Mouse (Mus musculus) CH12.LX (cell line): ENCODE measurements around the gene Wnt9a. TPM values are rescaled to one million over a fixed set of nuclear protein-coding genes. Genes with fewer than 3 reads are reported as not detected.

ENCODE experiments used
- DNase-seq: peaks from one replicate; pipeline ENCODE4 v3.0.0-alpha.2; 2013; ENCODE audit errors: extremely low read depth
- H3K27ac ChIP-seq: 2 replicates; pipeline ENCODE4 v1.5.1; 2012; ENCODE audit warnings: low read depth, mild to moderate bottlenecking, control low read depth, moderate library complexity; ENCODE audit not compliant: insufficient read depth
- H3K27me3 ChIP-seq: replicated peaks from 2 replicates; pipeline ENCODE3; 2012; ENCODE audit warnings: inconsistent platforms
- H3K36me3 ChIP-seq, 2 experiments: replicated peaks in 1 of 2; 2 replicates each; pipeline versions ENCODE3 to v1.6.1; 2012; ENCODE audit warnings: inconsistent platforms in 1 of 2, low read length in 1 of 2, mild to moderate bottlenecking in 1 of 2, mixed read lengths in 1 of 2, moderate library complexity in 1 of 2; ENCODE audit not compliant: control insufficient read depth in 1 of 2, insufficient read depth in 1 of 2
- H3K4me1 ChIP-seq, 2 experiments: 2 replicates each; pipeline ENCODE4 v1.6.1; 2012; ENCODE audit warnings: inconsistent platforms in 1 of 2, moderate library complexity in 1 of 2; ENCODE audit not compliant: insufficient read depth in 2 of 2, control insufficient read depth in 1 of 2
- H3K4me2 ChIP-seq: 2 replicates; pipeline ENCODE4 v1.6.1; 2012; ENCODE audit warnings: low read depth, mild to moderate bottlenecking, control low read depth; ENCODE audit not compliant: poor library complexity, insufficient read depth, severe bottlenecking
- H3K4me3 ChIP-seq, 3 experiments: fragments of 150-350 bp in 1 of 3; sonication (generic) in 1 of 3; replicated peaks in 1 of 3; 2 replicates each; pipeline versions ENCODE3 to v1.5.1; 2011 to 2012; ENCODE audit warnings: low read depth in 2 of 3, low read length in 2 of 3, mild to moderate bottlenecking in 2 of 3, moderate library complexity in 2 of 3, control low read depth in 1 of 3, improper control_type of control experiment in 1 of 3, inconsistent platforms in 1 of 3, mixed read lengths in 1 of 3; ENCODE audit not compliant: poor library complexity in 1 of 3
- H3K79me2 ChIP-seq: replicated peaks from 2 replicates; pipeline ENCODE4 v1.6.1; 2012; ENCODE audit warnings: mild to moderate bottlenecking, moderate library complexity; ENCODE audit not compliant: control insufficient read depth, poor library complexity, insufficient read depth, severe bottlenecking; ENCODE audit errors: extremely low read depth
- H3K9ac ChIP-seq: 2 replicates; pipeline ENCODE4 v1.6.1; 2012; ENCODE audit warnings: low read depth, mild to moderate bottlenecking, control low read depth, moderate library complexity; ENCODE audit not compliant: insufficient read depth
- H3K9me3 ChIP-seq: replicated peaks from 2 replicates; pipeline ENCODE3; 2012; ENCODE audit warnings: low read length, inconsistent platforms, mixed read lengths
- BHLHE40 ChIP-seq: IDR thresholded peaks from 2 replicates; pipeline ENCODE4 v1.6.1; 2011; ENCODE audit warnings: mild to moderate bottlenecking, low read depth, low read length, improper control_type of control experiment
- CHD1 ChIP-seq: IDR thresholded peaks from 2 replicates; pipeline ENCODE4 v1.6.1; 2012; ENCODE audit warnings: low read depth, low read length, improper control_type of control experiment, inconsistent platforms
- CHD2 ChIP-seq: IDR thresholded peaks from 2 replicates; pipeline ENCODE4 v1.6.1; 2011; ENCODE audit warnings: low read length, improper control_type of control experiment
- CTCF ChIP-seq, 2 experiments: IDR thresholded peaks in 1 of 2; conservative IDR thresholded peaks in 1 of 2; 2 replicates each; pipeline ENCODE4 v1.5.1; 2011 to 2012; ENCODE audit warnings: low read depth in 2 of 2, low read length in 2 of 2, improper control_type of control experiment in 1 of 2, inconsistent platforms in 1 of 2, mild to moderate bottlenecking in 1 of 2, moderate library complexity in 1 of 2
- GABPA ChIP-seq: IDR thresholded peaks from 2 replicates; pipeline ENCODE4 v1.6.1; 2012; ENCODE audit warnings: low read depth, low read length, improper control_type of control experiment, inconsistent platforms; ENCODE audit not compliant: insufficient replicate concordance
- IRF4 ChIP-seq: IDR thresholded peaks from 2 replicates; pipeline ENCODE4 v1.6.1; 2014; ENCODE audit warnings: low read depth, mild to moderate bottlenecking, inconsistent platforms, low read length, improper control_type of control experiment
- JUND ChIP-seq: conservative IDR thresholded peaks from 2 replicates; pipeline ENCODE4 v1.6.1; 2011; ENCODE audit warnings: low read depth, low read length, improper control_type of control experiment
- KAT2A ChIP-seq: IDR thresholded peaks from 2 replicates; pipeline ENCODE4 v1.6.1; 2012; ENCODE audit warnings: low read length, improper control_type of control experiment, inconsistent platforms; ENCODE audit not compliant: insufficient replicate concordance
- MAFK ChIP-seq: IDR thresholded peaks from 2 replicates; pipeline ENCODE4 v1.6.1; 2011; ENCODE audit warnings: low read length, improper control_type of control experiment; ENCODE audit not compliant: insufficient replicate concordance
- MAX ChIP-seq: IDR thresholded peaks from 2 replicates; pipeline ENCODE4 v1.6.1; 2011; ENCODE audit warnings: low read length, improper control_type of control experiment
- MAZ ChIP-seq: IDR thresholded peaks from 2 replicates; pipeline ENCODE4 v1.6.1; 2012; ENCODE audit warnings: low read depth, mild to moderate bottlenecking, inconsistent platforms, low read length, improper control_type of control experiment, moderate library complexity
- MEF2A ChIP-seq: IDR thresholded peaks from 2 replicates; pipeline ENCODE4 v1.6.1; 2014; ENCODE audit warnings: low read depth, mild to moderate bottlenecking, inconsistent platforms, low read length, improper control_type of control experiment, borderline replicate concordance
- MYC ChIP-seq: IDR thresholded peaks from 2 replicates; pipeline ENCODE4 v1.6.1; 2011; ENCODE audit warnings: low read depth, mild to moderate bottlenecking, improper control_type of control experiment, low read length
- RAD21 ChIP-seq: IDR thresholded peaks from 2 replicates; pipeline ENCODE4 v1.6.1; 2011; ENCODE audit warnings: low read depth, mild to moderate bottlenecking, low read length, improper control_type of control experiment, moderate library complexity
- RCOR1 ChIP-seq: conservative IDR thresholded peaks from 2 replicates; pipeline ENCODE4 v1.6.1; 2012; ENCODE audit warnings: low read depth, mild to moderate bottlenecking, inconsistent platforms, low read length, improper control_type of control experiment
- TBP ChIP-seq: conservative IDR thresholded peaks from 2 replicates; pipeline ENCODE4 v1.6.1; 2011; ENCODE audit warnings: low read depth, low read length, improper control_type of control experiment
- TCF12 ChIP-seq: IDR thresholded peaks from 2 replicates; pipeline ENCODE4 v1.6.1; 2014; ENCODE audit warnings: low read depth, mild to moderate bottlenecking, inconsistent platforms, low read length, improper control_type of control experiment
- USF1 ChIP-seq: IDR thresholded peaks from 2 replicates; pipeline ENCODE4 v1.6.1; 2014; ENCODE audit warnings: low read depth, mild to moderate bottlenecking, inconsistent platforms, low read length, improper control_type of control experiment
- USF2 ChIP-seq: conservative IDR thresholded peaks from 2 replicates; pipeline ENCODE4 v1.6.1; 2011; ENCODE audit warnings: low read depth, low read length, improper control_type of control experiment
- ZKSCAN1 ChIP-seq: IDR thresholded peaks from 2 replicates; pipeline ENCODE4 v1.6.1; 2012; ENCODE audit warnings: low read depth, inconsistent platforms, low read length, improper control_type of control experiment, borderline replicate concordance
- ZMIZ1 ChIP-seq: IDR thresholded peaks from 2 replicates; pipeline ENCODE4 v1.6.1; 2012; ENCODE audit warnings: low read depth, mild to moderate bottlenecking, inconsistent platforms, low read length, improper control_type of control experiment
- ZNF384 ChIP-seq: IDR thresholded peaks from 2 replicates; pipeline ENCODE4 v1.6.1; 2012; ENCODE audit warnings: low read depth, low read length, improper control_type of control experiment, inconsistent platforms
- dilution Hi-C: fragments of 300-500 bp; cut with MboI; formaldehyde crosslinking; loops from 2 replicates; pipeline ENCODE4 v1.14.3; 2020; ENCODE audit warnings: low sequenced_read_pairs; ENCODE audit not compliant: extremely low pct_unique_long_range_greater_than_20kb, extremely low pct_ligation_motif_present
- in situ Hi-C: fragments of 300-500 bp; cut with MboI; formaldehyde crosslinking; loops from 3 replicates; pipeline ENCODE4 v1.14.3; 2019; ENCODE audit warnings: low sequenced_read_pairs, low pct_ligation_motif_present, low pct_unique_long_range_greater_than_20kb, mixed read lengths
- polyA plus RNA-seq: library from polyadenylated mRNA; unstranded; fragments of >175 nt; gene quantifications from 2 replicates; pipeline ENCODE4 v1.2.1, GENCODE M21; 2012; ENCODE audit warnings: low read depth; ENCODE audit not compliant: insufficient read length
- total RNA-seq, 2 experiments: library from RNA; depleted of rRNA; stranded (reverse); fragments of 300-350 nt in 1 of 2; fragments of >200 nt in 1 of 2; gene quantifications; 2 replicates each; pipeline ENCODE4 v1.2.3; 2012 to 2014

Gene Wnt9a
- total and polyA plus RNA-seq, 3 experiments = not detected

DNA sequence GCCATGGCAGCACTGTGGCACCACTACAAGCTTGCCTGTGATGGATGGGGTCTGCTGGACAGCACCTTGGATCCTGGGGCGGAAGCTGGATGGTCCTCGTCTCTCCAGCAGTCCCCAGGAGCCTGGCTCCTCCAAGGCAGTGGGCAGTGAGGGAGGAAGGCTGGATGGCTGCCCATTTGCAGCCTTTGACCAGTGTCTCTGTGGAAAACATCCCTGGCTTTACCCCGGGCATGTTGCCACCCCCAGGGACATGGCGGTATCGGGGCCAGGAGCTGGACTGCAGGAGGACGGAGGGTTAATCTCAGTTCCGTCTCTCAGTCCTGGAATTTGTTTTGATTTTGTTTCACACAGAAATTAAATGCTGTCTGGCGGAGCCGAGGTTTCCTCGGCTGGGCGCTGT, 7.2 kb downstream of the Wnt9a start:
- in situ Hi-C loops (loop anchor here (5.0 to 10.0 kb wide), 2 partner anchors 51 to 168 kb away; no protein-coding TSS in a partner anchor), dilution Hi-C loops (no loop called here)
- H3K27me3 ChIP-seq = peaks cover 100% of the 10 kb centered on the region
- TF ChIP-seq JUND = no peak
- no peak for TF ChIP-seq ZKSCAN1
- no peak for TF ChIP-seq ZNF384
- no peak for TF ChIP-seq TBP
- TF ChIP-seq, all 38 proteins: peak for 0
- DNase-seq = no peak
- Histone ChIP-seq H3K9me3 (no peaks in the 10 kb centered on the region), H3K4me1 (peaks cover 0 to 3% of the 10 kb centered on the region in 2 experiments; a peak in 1 of 4 replicates), H3K27ac (no peak overlapping the region), H3K79me2 (no peaks in the 10 kb centered on the region), H3K36me3 (no peaks in the 10 kb centered on the region), H3K4me2 (no peak overlapping the region), H3K9ac (no peak overlapping the region), H3K4me3 (no peak overlapping the region)

DNA sequence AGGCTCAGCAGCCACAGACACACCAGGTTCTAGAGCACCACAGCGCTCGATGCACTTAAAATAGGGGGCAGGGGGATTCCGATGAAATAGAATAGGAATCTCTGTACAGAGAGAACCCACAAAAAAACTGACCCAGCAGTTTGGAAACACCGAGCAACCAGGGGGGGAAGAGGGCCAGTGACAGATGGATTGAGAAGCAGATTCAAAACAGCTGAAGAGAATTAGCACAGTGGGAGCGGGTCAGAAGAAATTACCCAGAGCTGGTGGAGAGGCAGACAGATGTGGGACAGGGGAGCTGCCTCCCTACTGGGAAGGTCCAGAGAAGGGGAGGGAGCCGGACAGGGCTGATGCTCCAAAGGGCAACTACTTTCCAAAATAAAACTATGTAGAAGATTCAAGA, 9.8 kb downstream of the Wnt9a start:
- no peak overlapping the region for H3K4me2 ChIP-seq
- H3K9me3 ChIP-seq = peaks cover 8% of the 10 kb centered on the region
- TF ChIP-seq CHD1 (no peak), BHLHE40 (no peak), USF2 (no peak), IRF4 (no peak), RAD21 (no peak), USF1 (no peak), MEF2A (no peak), TCF12 (no peak), MYC (no peak), MAFK (no peak)
- no peak overlapping the region for H3K9ac ChIP-seq
- H3K4me1 ChIP-seq = peaks cover 0 to 3% of the 10 kb centered on the region in 2 experiments; a peak in 1 of 4 replicates
- H3K27me3 ChIP-seq = peaks cover 97% of the 10 kb centered on the region
- H3K79me2 ChIP-seq = no peaks in the 10 kb centered on the region
- H3K4me3 ChIP-seq = no peak overlapping the region
- no peaks in the 10 kb centered on the region for H3K36me3 ChIP-seq
- in situ Hi-C loops = loop anchor here (10.0 kb wide), 1 partner anchor 48 kb away; no protein-coding TSS in a partner anchor
- dilution Hi-C loops = no loop called here
- no peak overlapping the region for H3K27ac ChIP-seq
- DNase-seq = no peak

DNA sequence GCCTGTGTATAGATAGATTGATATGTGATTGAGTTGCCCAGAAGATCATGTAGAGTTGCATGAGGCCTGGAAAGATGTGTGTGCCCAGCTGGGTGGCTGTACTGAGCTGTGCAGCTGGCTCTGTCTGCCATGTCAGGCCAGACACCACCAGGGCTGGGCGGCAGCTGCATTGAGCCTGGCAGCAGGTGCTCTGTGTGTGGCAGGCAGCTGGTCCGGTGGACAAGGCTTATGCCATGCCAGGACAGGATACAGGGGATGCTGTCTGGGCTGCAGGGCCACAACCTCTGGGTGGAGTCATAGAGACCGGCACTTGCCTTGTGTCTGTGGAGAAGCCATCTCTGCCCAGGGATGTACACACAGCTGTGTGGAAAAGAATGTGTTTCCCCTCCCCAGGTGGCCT, 16.3 kb downstream of the Wnt9a start:
- no peak overlapping the region for H3K4me3 ChIP-seq
- peaks cover 92% of the 10 kb centered on the region for H3K27me3 ChIP-seq

More for the DNA sequence above, 16.3 kb downstream of the Wnt9a start:
- Histone ChIP-seq H3K9me3 (peaks cover 14% of the 10 kb centered on the region), H3K4me2 (no peak overlapping the region), H3K79me2 (no peaks in the 10 kb centered on the region), H3K36me3 (no peaks in the 10 kb centered on the region), H3K27ac (no peak overlapping the region), H3K9ac (no peak overlapping the region), H3K4me1 (no peaks in the 10 kb centered on the region)
- no peak for DNase-seq
- TF ChIP-seq USF2 = no peak
- no peak for TF ChIP-seq MAZ
- no peak for TF ChIP-seq GABPA
- TF ChIP-seq MAX = no peak
- TF ChIP-seq RCOR1 = no peak
- no peak for TF ChIP-seq CTCF (conservative IDR thresholded peaks at IDR 0.05 in 1 of 2, IDR thresholded peaks at IDR 0.05 in 1 of 2; ENCODE audit: low read depth in 2 of 2, low read length in 2 of 2)
- no peak for TF ChIP-seq ZMIZ1
- no peak for TF ChIP-seq MEF2A
- TF ChIP-seq CHD2 = no peak
- no peak for TF ChIP-seq KAT2A
- dilution Hi-C loops = no loop called here
- in situ Hi-C loops = no loop called here
